Mouse (Mus musculus): ENCODE results near the gene Sun3.

GRCm38 (mm10) chr11:9076444-9076843 lies 27.7 kb upstream of the Sun3 start:
- TF ChIP-seq CTCF (IDR thresholded peaks at IDR 0.05; ENCODE audit: borderline replicate concordance, control insufficient read depth, extremely low read depth, insufficient read depth, low read length, poor library complexity) (no peak), POLR2A (IDR thresholded peaks at IDR 0.05; ENCODE audit: control insufficient read depth, extremely low read depth, insufficient read depth, low read length, poor library complexity) (no peak)

Measured in thymus, adult 2 months (tissue).